Mouse (Mus musculus) gonadal fat pad, adult 2 months (tissue): ENCODE data around the gene Dapk1. TPM values are rescaled to one million over a fixed set of nuclear protein-coding genes. Genes with fewer than 3 reads are reported as not detected.

Source experiments
- polyA plus RNA-seq: library from polyadenylated mRNA; depleted of rRNA; stranded (reverse); fragments of >200 nt; gene quantifications from 2 replicates; pipeline ENCODE4 v1.2.3, GENCODE M21; 2012; rRNA removed

The Dapk1 gene
- polyA plus RNA-seq, 1 experiment, result 77.2 TPM

Other genes starting within 250 kb of the Dapk1 start
- gene BC051665, start 184.4 kb downstream of the Dapk1 start, polyA plus RNA-seq, result not detected in 2 replicates
- gene Ctsll3, start 200.9 kb downstream of the Dapk1 start, polyA plus RNA-seq, result not detected in 2 replicates